Mouse (Mus musculus) thymus, adult 2 months (tissue): ENCODE measurements around the gene Fut11. TPM values are rescaled to one million over a fixed set of nuclear protein-coding genes. Genes with fewer than 3 reads are reported as not detected.
A peak's percentile ranks its signal among the peaks of the same experiment; 100 is the strongest.

Experiments
- DNase-seq: peaks from one replicate; pipeline ENCODE4 v3.0.0; 2021
- H3K27ac ChIP-seq: fragments of 200-500 bp; 2 replicates; pipeline ENCODE4 v1.5.1; 2012; ENCODE audit warnings: low read length, control low read depth; ENCODE audit not compliant: control insufficient read depth, insufficient read depth
- H3K27me3 ChIP-seq: fragments of 200-500 bp; 2 replicates; pipeline ENCODE4 v1.6.1; 2012; ENCODE audit warnings: mild to moderate bottlenecking, low read length, moderate library complexity, mixed read lengths; ENCODE audit not compliant: control insufficient read depth, insufficient read depth
- H3K36me3 ChIP-seq: fragments of 200-500 bp; 2 replicates; pipeline ENCODE4 v1.6.1; 2012; ENCODE audit warnings: mild to moderate bottlenecking, low read length, moderate library complexity; ENCODE audit not compliant: control insufficient read depth, insufficient read depth
- H3K4me1 ChIP-seq: fragments of 200-500 bp; replicated peaks from 2 replicates; pipeline ENCODE4 v1.6.1; 2012; ENCODE audit warnings: low read length; ENCODE audit not compliant: control insufficient read depth, insufficient read depth
- H3K4me3 ChIP-seq: fragments of 200-500 bp; 2 replicates; pipeline ENCODE4 v1.5.1; 2012; ENCODE audit warnings: mild to moderate bottlenecking, low read length, control low read depth, moderate library complexity; ENCODE audit not compliant: control insufficient read depth, insufficient read depth
- CTCF ChIP-seq: fragments of 200-500 bp; IDR thresholded peaks from 2 replicates; pipeline ENCODE4 v1.5.1; 2012; ENCODE audit warnings: mild to moderate bottlenecking, control low read depth, low read length, moderate library complexity, borderline replicate concordance; ENCODE audit not compliant: control insufficient read depth, poor library complexity, insufficient read depth; ENCODE audit errors: extremely low read depth
- POLR2A ChIP-seq: fragments of 200-500 bp; IDR thresholded peaks from 2 replicates; pipeline ENCODE4 v1.6.1; 2012; ENCODE audit warnings: mild to moderate bottlenecking, low read length, control low read depth, moderate library complexity; ENCODE audit not compliant: control insufficient read depth, poor library complexity, insufficient read depth; ENCODE audit errors: extremely low read depth
- WGBS: fragments of 180-500 bp; shearing (Covaris S2); methylation state at CpG from one replicate; pipeline ENCODE4 v1.1.7; 2018; 5-methylcytosine and 5-hydroxymethylcytosine counted together
- polyA plus RNA-seq: library from polyadenylated mRNA; depleted of rRNA; stranded (reverse); fragments of >200 nt; gene quantifications from 2 replicates; pipeline ENCODE4 v1.2.3, GENCODE M21; 2012; rRNA removed

The Fut11 gene
- polyA plus RNA-seq: 19.2 and 23.4 TPM in 2 replicates

- under 1% methylated on average over 111 of the region's 111 CpGs for WGBS
- Histone ChIP-seq H3K4me1 (peaks cover 16% of the 10 kb centered on the region), H3K27me3 (no peaks in the 10 kb centered on the region), H3K4me3 (peak within 1 kb of the TSS; percentile 69), H3K27ac (peak within 1 kb of the TSS; percentile 68), H3K36me3 (peaks cover 36% of the 10 kb centered on the region)
- TF ChIP-seq POLR2A: 0 out of 2 replicates have a peak, but pooled peaks have one; percentile 46
- 0 out of 2 replicates have a peak, but pooled peaks have one; percentile 31 for TF ChIP-seq CTCF
- peak; percentile 79 for DNase-seq
These were observed at the start of gene Fut11 for GRCm38 (mm10) chr14:20694884-20695760. TSS of gene Fut11 (plus strand) at chr14:20694968.

GRCm38 (mm10) chr14:20645547-20645946 lies 49.2 kb upstream of the Fut11 start:
- TF ChIP-seq POLR2A (no peak), CTCF (no peak)
- Histone ChIP-seq H3K4me3 (no peak overlapping the region), H3K4me1 (peaks cover 2% of the 10 kb centered on the region; the same call in 1 of the 2 replicates), H3K27me3 (no peaks in the 10 kb centered on the region), H3K27ac (no peak overlapping the region), H3K36me3 (no peaks in the 10 kb centered on the region)
- no peak for DNase-seq
- WGBS: 75% methylated on average over 3 of the region's 3 CpGs

- Histone ChIP-seq H3K27ac (no peak overlapping the region), H3K4me1 (peaks cover 2% of the 10 kb centered on the region; the same call in 1 of the 2 replicates), H3K36me3 (no peaks in the 10 kb centered on the region), H3K27me3 (no peaks in the 10 kb centered on the region), H3K4me3 (no peak overlapping the region)
- no peak for DNase-seq
- TF ChIP-seq POLR2A (no peak), CTCF (no peak)
These were observed 48.4 kb upstream of the Fut11 start for GRCm38 (mm10) chr14:20646381-20646780.

- Histone ChIP-seq H3K27ac (no peak overlapping the region), H3K27me3 (no peaks in the 10 kb centered on the region), H3K36me3 (no peaks in the 10 kb centered on the region), H3K4me1 (no peaks in the 10 kb centered on the region), H3K4me3 (no peak overlapping the region)
- 90% methylated on average over 2 of the region's 2 CpGs for WGBS
- TF ChIP-seq POLR2A: no peak
- no peak for TF ChIP-seq CTCF
- no peak for DNase-seq
These were observed 43.8 kb upstream of the Fut11 start for GRCm38 (mm10) chr14:20651000-20651399.

GRCm38 (mm10) chr14:20651722-20652256 lies 43.0 kb upstream of the Fut11 start:
- H3K27me3 ChIP-seq: no peaks in the 10 kb centered on the region
- no peak overlapping the region for H3K27ac ChIP-seq
- WGBS: 81% methylated on average over 4 of the region's 4 CpGs
- H3K36me3 ChIP-seq: no peaks in the 10 kb centered on the region
- no peak overlapping the region for H3K4me3 ChIP-seq
- DNase-seq: no peak
- no peak for TF ChIP-seq POLR2A
- no peak for TF ChIP-seq CTCF
- H3K4me1 ChIP-seq: no peaks in the 10 kb centered on the region

- no peak for DNase-seq
- H3K4me1 ChIP-seq: no peaks in the 10 kb centered on the region
- TF ChIP-seq POLR2A: no peak
- no peak for TF ChIP-seq CTCF
- no peak overlapping the region for H3K27ac ChIP-seq
- H3K36me3 ChIP-seq: no peaks in the 10 kb centered on the region
- no peak overlapping the region for H3K4me3 ChIP-seq
- 87% methylated on average over 9 of the region's 9 CpGs for WGBS
- no peaks in the 10 kb centered on the region for H3K27me3 ChIP-seq
These were observed 39.9 kb upstream of the Fut11 start for GRCm38 (mm10) chr14:20654690-20655421.
